22 mouse cellular contexts compared by ENCODE assay signal in genomic region chr3:146708381-146708780, GRCm38 (mm10). TPM values are rescaled to one million over a fixed set of nuclear protein-coding genes. Genes with fewer than 3 reads are reported as not detected.
A peak's percentile ranks its signal among the peaks of the same experiment; 100 is the strongest.
DNase-seq lines count a peak whose midpoint lies in the region; ATAC-seq lines count a peak whose summit lies in the region.
"Had no signal": no experiment of that assay in that cellular context is flagged by ENCODE, and none has a peak within 500 bp of the region (broad histone marks: within the 10 kb centered on the region; RNA-seq: fewer than 3 reads in every experiment).

No protein-coding gene starts in this region.

- no peak overlapping the region for H3K9ac ChIP-seq in intestine, embryonic 16.5 days (ENCODE audit: low read depth, low read length)
- H3K9ac ChIP-seq in liver, embryonic 11.5 days (ENCODE audit: low read depth, low read length) = no peak overlapping the region
- H3K9ac ChIP-seq in liver, embryonic 15.5 days = no peak overlapping the region
- H3K9ac ChIP-seq: heart, embryonic 15.5 days; hindbrain, embryonic 12.5 days had no signal

- no peak overlapping the region for H3K27ac ChIP-seq in intestine, embryonic 16.5 days (ENCODE audit: low read length)
- no peak overlapping the region for H3K27ac ChIP-seq in liver, embryonic 11.5 days (ENCODE audit: low read depth, low read length)
- H3K27ac ChIP-seq in liver, embryonic 15.5 days (replicated peaks) = 0 out of 2 replicates have a peak overlapping the region, but pooled peaks have one; percentile 1
- no peak overlapping the region for H3K27ac ChIP-seq in hindbrain, embryonic 10.5 days
- H3K27ac ChIP-seq: embryonic facial prominence, embryonic 10.5 days; heart, adult 2 months; heart, embryonic 15.5 days; hindbrain, embryonic 12.5 days had no signal

- 49% methylated on average over 3 of the region's 3 CpGs for WGBS in intestine, embryonic 16.5 days
- WGBS in liver, embryonic 11.5 days = 64% methylated on average over 3 of the region's 3 CpGs
- WGBS in liver, embryonic 15.5 days (ENCODE audit: insufficient replicate concordance) = 50% methylated on average over 3 of the region's 3 CpGs
- WGBS in hindbrain, embryonic 10.5 days = 84% methylated on average over 3 of the region's 3 CpGs

- H3K4me1 ChIP-seq in intestine, embryonic 16.5 days (ENCODE audit: control insufficient read depth, insufficient read depth, low read length) = no peaks in the 10 kb centered on the region
- no peaks in the 10 kb centered on the region for H3K4me1 ChIP-seq in liver, embryonic 11.5 days (replicated peaks; ENCODE audit: control insufficient read depth, insufficient read depth, low read length)
- no peaks in the 10 kb centered on the region for H3K4me1 ChIP-seq in liver, embryonic 15.5 days (replicated peaks)
- 0 out of 2 replicates have a peak, but pooled peaks cover 3% of the 10 kb centered on the region for H3K4me1 ChIP-seq in hindbrain, embryonic 10.5 days (replicated peaks)
- H3K4me1 ChIP-seq: embryonic facial prominence, embryonic 10.5 days; hindbrain, embryonic 12.5 days had no signal

- DNase-seq in liver, embryonic 11.5 days (ENCODE audit: low spot score) = no peak
- DNase-seq in left cerebral cortex, adult 18-20 months (ENCODE audit: low spot score in 2 of 2) = no peak
- no peak for DNase-seq in gastrocnemius, postnatal 4 days (ENCODE audit: low spot score in 2 of 2)
- no peak for DNase-seq in hindbrain, embryonic 10.5 days (ENCODE audit: low spot score)
- DNase-seq in heart, postnatal 10 days = no peak
- DNase-seq: adrenal gland, adult 2 months; adrenal gland, postnatal 36 days; cerebellum, adult 2 months; cerebellum, postnatal 10 days; gastrocnemius, postnatal 10 days; heart, adult 2 months had no signal

- no peaks in the 10 kb centered on the region for H3K36me3 ChIP-seq in intestine, embryonic 16.5 days (ENCODE audit: control insufficient read depth, insufficient read depth, low read length)
- no peaks in the 10 kb centered on the region for H3K36me3 ChIP-seq in liver, embryonic 11.5 days (ENCODE audit: control insufficient read depth, insufficient read depth, low read length)
- no peaks in the 10 kb centered on the region for H3K36me3 ChIP-seq in liver, embryonic 15.5 days (replicated peaks)
- H3K36me3 ChIP-seq in hindbrain, embryonic 10.5 days = no peaks in the 10 kb centered on the region
- H3K36me3 ChIP-seq: embryonic facial prominence, embryonic 10.5 days; heart, embryonic 15.5 days; hindbrain, embryonic 12.5 days had no signal

- H3K27me3 ChIP-seq in intestine, embryonic 16.5 days (replicated peaks; ENCODE audit: control insufficient read depth, insufficient read depth, low read length) = no peaks in the 10 kb centered on the region
- H3K27me3 ChIP-seq in liver, embryonic 11.5 days (replicated peaks; ENCODE audit: control insufficient read depth, insufficient read depth, low read length) = no peaks in the 10 kb centered on the region
- no peaks in the 10 kb centered on the region for H3K27me3 ChIP-seq in liver, embryonic 15.5 days
- H3K27me3 ChIP-seq in hindbrain, embryonic 10.5 days (ENCODE audit: insufficient read depth, poor library complexity, severe bottlenecking) = no peaks in the 10 kb centered on the region
- H3K27me3 ChIP-seq: heart, embryonic 15.5 days; hindbrain, embryonic 12.5 days had no signal

- no peak overlapping the region for H3K4me3 ChIP-seq in intestine, embryonic 16.5 days (ENCODE audit: low read length)
- H3K4me3 ChIP-seq in liver, embryonic 11.5 days (ENCODE audit: low read depth, low read length) = no peak overlapping the region
- no peak overlapping the region for H3K4me3 ChIP-seq in liver, embryonic 15.5 days (replicated peaks)
- no peak overlapping the region for H3K4me3 ChIP-seq in hindbrain, embryonic 10.5 days
- H3K4me3 ChIP-seq: embryonic facial prominence, embryonic 10.5 days; heart, adult 2 months; heart, embryonic 15.5 days; hindbrain, embryonic 12.5 days had no signal

- no peak overlapping the region for H3K4me2 ChIP-seq in intestine, embryonic 16.5 days (ENCODE audit: low read depth, low read length)
- no peak overlapping the region for H3K4me2 ChIP-seq in liver, embryonic 11.5 days
- no peak overlapping the region for H3K4me2 ChIP-seq in liver, embryonic 15.5 days
- H3K4me2 ChIP-seq: heart, embryonic 11.5 days; heart, embryonic 15.5 days; hindbrain, embryonic 12.5 days had no signal

- H3K9me3 ChIP-seq in intestine, embryonic 16.5 days (ENCODE audit: control insufficient read depth, low read length) = no peaks in the 10 kb centered on the region
- no peaks in the 10 kb centered on the region for H3K9me3 ChIP-seq in liver, embryonic 11.5 days (ENCODE audit: control insufficient read depth, low read length)
- H3K9me3 ChIP-seq in liver, embryonic 15.5 days (replicated peaks) = no peaks in the 10 kb centered on the region
- no peaks in the 10 kb centered on the region for H3K9me3 ChIP-seq in hindbrain, embryonic 10.5 days
- H3K9me3 ChIP-seq: embryonic facial prominence, embryonic 10.5 days; heart, embryonic 15.5 days; hindbrain, embryonic 12.5 days had no signal

- ATAC-seq in intestine, embryonic 16.5 days = peak; percentile 76
- peak; percentile 43; the same call in 1 of the 2 replicates for ATAC-seq in liver, embryonic 11.5 days (replicated peaks; ENCODE audit: low FRiP score)
- ATAC-seq in liver, embryonic 15.5 days (ENCODE audit: insufficient read depth) = peak; percentile 71
- ATAC-seq in megakaryocyte progenitor cell, adult 5-6 weeks (replicated peaks; ENCODE audit: poor library complexity) = 0 out of 2 replicates have a peak, but pooled peaks have one; percentile 16
- ATAC-seq: forebrain, embryonic 14.5 days had no signal

- intact Hi-C loops in heart, postnatal 10 days (cut with DNase I) = no loop called here

RNA-seq across cellular contexts. Expression of gene Samd13, which starts 23.0 kb away (rescaled TPM):
- polyA plus RNA-seq in intestine, embryonic 16.5 days (2015; fragmentation: Nextera tagmentation; extraction: Ambion mirVana) = 0.56 and 0.66 TPM in 2 replicates
- 0.47 and 0.73 TPM in 2 replicates for polyA plus RNA-seq in liver, embryonic 11.5 days (2014; fragmentation: Nextera tagmentation; extraction: Ambion mirVana)
- 0.33 and 0.45 TPM in 2 replicates for polyA plus RNA-seq in liver, embryonic 15.5 days (2015; fragmentation: Nextera tagmentation; extraction: Ambion mirVana)
- total RNA-seq in megakaryocyte progenitor cell, adult 5-6 weeks (2015) = 1.1 and 1.2 TPM in 2 replicates
- total RNA-seq in megakaryocyte progenitor cell, adult 5-6 weeks (2017) = 0.96 and 1.5 TPM in 2 replicates
- total RNA-seq in left cerebral cortex, adult 18-20 months (2021) = under 1 TPM; 0.23 to 0.59 TPM
- 1 to 10 TPM in 1 of 2 experiments, under 1 TPM in 1; 0.86 to 1.1 TPM for total RNA-seq in gastrocnemius, postnatal 4 days (2021)
- polyA plus RNA-seq in hindbrain, embryonic 10.5 days (2016; fragmentation: Nextera tagmentation; extraction: Ambion mirVana) = 0.71 and 1.1 TPM in 2 replicates
- 1 to 10 TPM; 1.8 TPM for total RNA-seq in heart, postnatal 10 days (2021)
- polyA plus RNA-seq: adrenal gland, adult 2 months; cerebellum, adult 2 months had no signal

RNA-seq across cellular contexts. Expression of gene 4930503B20Rik, which starts 57.3 kb away (rescaled TPM):
- polyA plus RNA-seq in intestine, embryonic 16.5 days (2015; fragmentation: Nextera tagmentation; extraction: Ambion mirVana) = not detected in 2 replicates
- polyA plus RNA-seq in liver, embryonic 11.5 days (2014; fragmentation: Nextera tagmentation; extraction: Ambion mirVana) = not detected in 2 replicates
- not detected in 2 replicates for polyA plus RNA-seq in liver, embryonic 15.5 days (2015; fragmentation: Nextera tagmentation; extraction: Ambion mirVana)
- total RNA-seq in megakaryocyte progenitor cell, adult 5-6 weeks (2015) = not detected in 2 replicates
- 0.34 TPM in 1 of 2 replicates, not detected in the other for total RNA-seq in megakaryocyte progenitor cell, adult 5-6 weeks (2017)
- total RNA-seq in left cerebral cortex, adult 18-20 months (2021) = not detected
- not detected for total RNA-seq in gastrocnemius, postnatal 4 days (2021)
- not detected in 2 replicates for polyA plus RNA-seq in hindbrain, embryonic 10.5 days (2016; fragmentation: Nextera tagmentation; extraction: Ambion mirVana)
- total RNA-seq in heart, postnatal 10 days (2021) = not detected
- total RNA-seq: adrenal gland, adult 2 months; adrenal gland, postnatal 36 days; ES-E14; heart, adult 2 months; heart, postnatal 25 days had no signal
- polyA plus RNA-seq: adrenal gland, adult 2 months; cerebellum, adult 2 months; embryonic facial prominence, embryonic 10.5 days; embryonic facial prominence, embryonic 14.5 days; forebrain, embryonic 14.5 days; heart, embryonic 11.5 days; hindbrain, embryonic 12.5 days had no signal

Comparison
In these comparisons a context has a peak if more than half of its experiments do, and no peak if none do; other contexts are left out.
1. ATAC-seq: peak in every context shown above with its lines; median percentile 76 in intestine, embryonic 16.5 days; 71 in liver, embryonic 15.5 days; 43 in liver, embryonic 11.5 days; 16 in megakaryocyte progenitor cell, adult 5-6 weeks.